Mouse (Mus musculus) olfactory bulb, adult 2 months (tissue): ENCODE measurements around the gene Ncapd3.

Experiments
- CTCF ChIP-seq: fragments of 200-500 bp; IDR thresholded peaks from 2 replicates; pipeline ENCODE4 v1.5.1; 2012; ENCODE audit warnings: low read depth, mild to moderate bottlenecking, low read length, moderate library complexity; ENCODE audit not compliant: insufficient read depth
- POLR2A ChIP-seq: fragments of 200-500 bp; IDR thresholded peaks from 2 replicates; pipeline ENCODE4 v1.6.1; 2012; ENCODE audit warnings: mild to moderate bottlenecking, low read depth, low read length, moderate library complexity; ENCODE audit not compliant: insufficient read depth

- TF ChIP-seq POLR2A = no peak
- TF ChIP-seq CTCF = no peak
Measured at GRCm38 (mm10) chr9:27092916-27093315, 62.9 kb downstream of the Ncapd3 start.
